Mouse (Mus musculus) limb, embryonic 14.5 days (tissue): ENCODE measurements around the gene Vstm2b. TPM values are rescaled to one million over a fixed set of nuclear protein-coding genes. Genes with fewer than 3 reads are reported as not detected.

Source experiments
- ATAC-seq: fragments of 200-750 bp; cut with Nextera tagmentation; 2 replicates; pipeline ENCODE4 v1.8.0; 2017; ENCODE audit warnings: low read depth, moderate number of reproducible peaks, moderate TSS enrichment; ENCODE audit not compliant: low FRiP score
- DNase-seq: peaks from one replicate; pipeline ENCODE4 v3.0.0-alpha.2; 2015; ENCODE audit warnings: low spot score
- H3K27ac ChIP-seq: fragments of 300-500 bp; sonication (generic); replicated peaks from 2 replicates; pipeline ENCODE4 v1.5.1; 2014; ENCODE audit warnings: low read depth, mild to moderate bottlenecking, low read length, moderate library complexity, mixed read lengths
- H3K27me3 ChIP-seq: fragments of 300-500 bp; sonication (generic); 2 replicates; pipeline ENCODE4 v1.6.1; 2014; ENCODE audit warnings: low read length, mixed read lengths; ENCODE audit not compliant: control insufficient read depth, insufficient read depth
- H3K36me3 ChIP-seq: fragments of 300-500 bp; sonication (generic); 2 replicates; pipeline ENCODE4 v1.6.1; 2014; ENCODE audit warnings: mild to moderate bottlenecking, low read length, moderate library complexity, mixed read lengths; ENCODE audit not compliant: control insufficient read depth, insufficient read depth
- H3K4me1 ChIP-seq: fragments of 300-500 bp; sonication (generic); 2 replicates; pipeline ENCODE4 v1.6.1; 2014; ENCODE audit warnings: antibody characterized with exemption, low read length, mixed read lengths; ENCODE audit not compliant: control insufficient read depth, insufficient read depth
- H3K4me2 ChIP-seq: fragments of 300-500 bp; sonication (generic); replicated peaks from 2 replicates; pipeline ENCODE4 v1.6.1; 2014; ENCODE audit warnings: low read depth, mild to moderate bottlenecking, low read length, moderate library complexity; ENCODE audit not compliant: severe bottlenecking
- H3K4me3 ChIP-seq: fragments of 300-500 bp; sonication (generic); replicated peaks from 2 replicates; pipeline ENCODE4 v1.5.1; 2014; ENCODE audit warnings: low read length
- H3K9ac ChIP-seq: fragments of 300-500 bp; sonication (generic); 2 replicates; pipeline ENCODE4 v1.6.1; 2014; ENCODE audit warnings: mild to moderate bottlenecking, low read depth, low read length, moderate library complexity; ENCODE audit not compliant: severe bottlenecking
- H3K9me3 ChIP-seq: fragments of 300-500 bp; sonication (generic); 2 replicates; pipeline ENCODE4 v1.6.1; 2016; ENCODE audit warnings: low read length; ENCODE audit not compliant: control insufficient read depth
- POLR2A ChIP-seq: fragments of 200-500 bp; IDR thresholded peaks from 2 replicates; pipeline ENCODE4 v1.8.0; 2012; ENCODE audit warnings: inconsistent platforms, mild to moderate bottlenecking, moderate library complexity, borderline replicate concordance; ENCODE audit not compliant: insufficient read depth, insufficient read length; ENCODE audit errors: extremely low read depth
- WGBS: fragments of 180-500 bp; shearing (Covaris S2); extraction: QIAGEN DNeasy Blood & Tissue Kit; methylation state at CpG from one replicate; pipeline ENCODE4 v1.1.7; 2014; 5-methylcytosine and 5-hydroxymethylcytosine counted together
- polyA plus RNA-seq, 2 experiments: library from polyadenylated mRNA; depleted of rRNA in 1 of 2; stranded (reverse) in 1 of 2; unstranded in 1 of 2; fragments of >200 nt; fragmentation: Nextera tagmentation in 1 of 2; extraction: Ambion mirVana in 1 of 2; gene quantifications; 2 replicates each; pipeline versions ENCODE4 v1.2.1 to v1.2.3; 2012 to 2014

Gene Vstm2b
- polyA plus RNA-seq, 2 experiments: 13.0 to 69.2 TPM

- Histone ChIP-seq H3K4me2 (no peak overlapping the region), H3K4me1 (no peaks in the 10 kb centered on the region), H3K36me3 (no peaks in the 10 kb centered on the region), H3K9me3 (no peaks in the 10 kb centered on the region), H3K27ac (no peak overlapping the region), H3K4me3 (no peak overlapping the region), H3K27me3 (peaks cover 21% of the 10 kb centered on the region), H3K9ac (no peak overlapping the region)
- DNase-seq (no peak), ATAC-seq (no peak)
- 48% methylated on average over 1 of the region's 1 CpGs for WGBS
- no peak for TF ChIP-seq POLR2A
Observed at GRCm38 (mm10) chr7:40906484-40906883, 8.4 kb downstream of the Vstm2b start.

- no peaks in the 10 kb centered on the region for H3K4me1 ChIP-seq
- H3K27me3 ChIP-seq: no peaks in the 10 kb centered on the region
- no peaks in the 10 kb centered on the region for H3K36me3 ChIP-seq
- no peak for TF ChIP-seq POLR2A
- DNase-seq (no peak), ATAC-seq (no peak)
- H3K27ac ChIP-seq: no peak overlapping the region
- WGBS: 81% methylated on average over 3 of the region's 3 CpGs
- H3K9me3 ChIP-seq: no peaks in the 10 kb centered on the region
- H3K9ac ChIP-seq: no peak overlapping the region
- no peak overlapping the region for H3K4me2 ChIP-seq
- no peak overlapping the region for H3K4me3 ChIP-seq
Observed at GRCm38 (mm10) chr7:40916761-40917160, 18.6 kb downstream of the Vstm2b start.

- Histone ChIP-seq H3K36me3 (no peaks in the 10 kb centered on the region), H3K9ac (no peak overlapping the region), H3K9me3 (no peaks in the 10 kb centered on the region), H3K27ac (no peak overlapping the region), H3K4me3 (no peak overlapping the region), H3K4me1 (no peaks in the 10 kb centered on the region), H3K4me2 (no peak overlapping the region), H3K27me3 (no peaks in the 10 kb centered on the region)
- WGBS: 84% methylated on average over 2 of the region's 2 CpGs
- no peak for DNase-seq
- ATAC-seq: no peak
- TF ChIP-seq POLR2A: no peak
Observed at GRCm38 (mm10) chr7:40920118-40920517, 22.0 kb downstream of the Vstm2b start.

- TF ChIP-seq POLR2A: no peak
- H3K4me2 ChIP-seq: no peak overlapping the region
- H3K27ac ChIP-seq: no peak overlapping the region
- DNase-seq: no peak
- H3K9ac ChIP-seq: no peak overlapping the region
- no peaks in the 10 kb centered on the region for H3K27me3 ChIP-seq
- H3K4me1 ChIP-seq: no peaks in the 10 kb centered on the region
- no peak overlapping the region for H3K4me3 ChIP-seq
- no peak for ATAC-seq
- WGBS: 76% methylated on average over 6 of the region's 6 CpGs
- H3K9me3 ChIP-seq: no peaks in the 10 kb centered on the region
- H3K36me3 ChIP-seq: no peaks in the 10 kb centered on the region
Observed at GRCm38 (mm10) chr7:40921281-40921680, 23.2 kb downstream of the Vstm2b start.

- H3K9me3 ChIP-seq: no peaks in the 10 kb centered on the region
Observed at GRCm38 (mm10) chr7:40922871-40923270, 24.7 kb downstream of the Vstm2b start.

GRCm38 (mm10) chr7:40928391-40928790, 30.3 kb downstream of the Vstm2b start:
- Histone ChIP-seq H3K27ac (no peak overlapping the region), H3K4me1 (no peaks in the 10 kb centered on the region), H3K9ac (no peak overlapping the region), H3K4me3 (no peak overlapping the region), H3K36me3 (no peaks in the 10 kb centered on the region), H3K4me2 (no peak overlapping the region), H3K9me3 (no peaks in the 10 kb centered on the region), H3K27me3 (no peaks in the 10 kb centered on the region)
- 81% methylated on average over 2 of the region's 2 CpGs for WGBS
- DNase-seq (no peak), ATAC-seq (no peak)
- TF ChIP-seq POLR2A: no peak

More at GRCm38 (mm10) chr7:40922871-40923270, 24.7 kb downstream of the Vstm2b start:
- no peak overlapping the region for H3K9ac ChIP-seq
- H3K27ac ChIP-seq: no peak overlapping the region
- H3K4me1 ChIP-seq: no peaks in the 10 kb centered on the region
- no peaks in the 10 kb centered on the region for H3K36me3 ChIP-seq
- no peak for DNase-seq
- WGBS: 73% methylated on average over 4 of the region's 4 CpGs
- ATAC-seq: no peak
- no peak for TF ChIP-seq POLR2A
- no peak overlapping the region for H3K4me2 ChIP-seq
- no peaks in the 10 kb centered on the region for H3K27me3 ChIP-seq
- H3K4me3 ChIP-seq: no peak overlapping the region
